8 mouse cellular contexts compared by ENCODE assay signal in genomic region chr9:8901013-8901646, GRCm38 (mm10). TPM values are rescaled to one million over a fixed set of nuclear protein-coding genes. Genes with fewer than 3 reads are reported as not detected.
A peak's percentile ranks its signal among the peaks of the same experiment; 100 is the strongest.
DNase-seq lines count a peak whose midpoint lies in the region; ATAC-seq and TF ChIP-seq lines count a peak whose summit lies in the region.

No protein-coding gene starts in this region.

- TF ChIP-seq EP300 in liver, embryonic 14.5 days (IDR thresholded peaks at IDR 0.05; ENCODE audit: low read depth) = no peak

- H3K4me3 ChIP-seq in kidney, adult 2 months (ENCODE audit: insufficient read depth, low read depth, low read length) = peak overlapping the region; percentile 53
- peak overlapping the region; percentile 41 for H3K4me3 ChIP-seq in kidney, postnatal 0 days (replicated peaks; ENCODE audit: low read depth, low read length)
- H3K4me3 ChIP-seq in liver, embryonic 14.5 days (ENCODE audit: insufficient read depth in 1 of 2, low read depth in 2 of 2, low read length in 2 of 2) = peak overlapping the region; percentile 7 to 10; a peak in 2 of 4 replicates

- H3K4me2 ChIP-seq in kidney, postnatal 0 days (ENCODE audit: low read length) = peak overlapping the region; percentile 93
- peak overlapping the region; percentile 42 for H3K4me2 ChIP-seq in liver, embryonic 14.5 days (ENCODE audit: low read depth)

- no peaks in the 10 kb centered on the region for H3K27me3 ChIP-seq in kidney, adult 2 months (replicated peaks; ENCODE audit: control insufficient read depth, insufficient read depth, low read length)
- no peaks in the 10 kb centered on the region for H3K27me3 ChIP-seq in kidney, postnatal 0 days (ENCODE audit: insufficient read depth, low read length)
- peaks cover 28% of the 10 kb centered on the region for H3K27me3 ChIP-seq in liver, embryonic 14.5 days (ENCODE audit: control insufficient read depth, insufficient read depth, low read length)

- no peak overlapping the region for H3K27ac ChIP-seq in kidney, adult 2 months (ENCODE audit: insufficient read depth, low read depth, low read length)
- H3K27ac ChIP-seq in kidney, postnatal 0 days = no peak overlapping the region
- no peak overlapping the region for H3K27ac ChIP-seq in liver, embryonic 14.5 days

- under 1% methylated on average over 36 of the region's 36 CpGs for WGBS in kidney, adult 2 months
- under 1% methylated on average over 35 of the region's 36 CpGs for WGBS in kidney, postnatal 0 days
- WGBS in liver, embryonic 14.5 days (ENCODE audit: insufficient replicate concordance) = 1% methylated on average over 35 of the region's 36 CpGs

- peak; percentile 11 for DNase-seq in kidney, adult 2 months
- no peak for DNase-seq in kidney, adult 8-10 months
- DNase-seq in cerebellum, postnatal 36 days = peak; percentile 18 to 27
- DNase-seq in frontal cortex, postnatal 36 days (ENCODE audit: low spot score in 2 of 2) = peak; percentile 34 to 45
- peak; percentile 36 for DNase-seq in kidney, postnatal 0 days (ENCODE audit: low spot score)
- DNase-seq in liver, embryonic 14.5 days (ENCODE audit: low read depth in 3 of 3, low spot score in 3 of 3) = no peak
- peak; percentile 5 for DNase-seq in ovary, adult 18-20 months (ENCODE audit: low spot score)
- DNase-seq in T-cell, adult 2 months (ENCODE audit: low spot score) = no peak

- no peak for TF ChIP-seq POLR2A in kidney, adult 2 months (IDR thresholded peaks at IDR 0.05; ENCODE audit: low read depth, low read length)

- peak; percentile 52 for ATAC-seq in kidney, postnatal 0 days (replicated peaks; ENCODE audit: low FRiP score, low read depth)
- ATAC-seq in liver, embryonic 14.5 days (ENCODE audit: insufficient read depth) = no peak

- no peak for TF ChIP-seq CTCF in kidney, adult 2 months (conservative IDR thresholded peaks at IDR 0.05; ENCODE audit: insufficient read depth, insufficient read length, low read depth, low read length)
- TF ChIP-seq CTCF in kidney, postnatal 0 days (IDR thresholded peaks at IDR 0.05; ENCODE audit: low read depth) = no peak
- TF ChIP-seq CTCF in liver, embryonic 14.5 days (IDR thresholded peaks at IDR 0.05; ENCODE audit: low read depth) = no peak

- H3K9me3 ChIP-seq in kidney, postnatal 0 days (replicated peaks; ENCODE audit: low read length) = no peaks in the 10 kb centered on the region
- H3K9me3 ChIP-seq in liver, embryonic 14.5 days (ENCODE audit: control insufficient read depth, low read length) = no peaks in the 10 kb centered on the region

- H3K4me1 ChIP-seq in kidney, adult 2 months (ENCODE audit: control insufficient read depth, insufficient read depth, low read length) = no peaks in the 10 kb centered on the region
- H3K4me1 ChIP-seq in kidney, postnatal 0 days (replicated peaks; ENCODE audit: insufficient read depth, low read length) = peaks cover 15% of the 10 kb centered on the region; the same call in 1 of the 2 replicates
- H3K4me1 ChIP-seq in liver, embryonic 14.5 days (replicated peaks; ENCODE audit: control insufficient read depth in 2 of 2, insufficient read depth in 2 of 2, low read length in 1 of 2) = no peaks in the 10 kb centered on the region

- H3K9ac ChIP-seq in kidney, postnatal 0 days (ENCODE audit: low read depth, low read length) = peak overlapping the region; percentile 38; the same call in 1 of the 2 replicates
- no peak overlapping the region for H3K9ac ChIP-seq in liver, embryonic 14.5 days (replicated peaks)

- H3K36me3 ChIP-seq in kidney, adult 2 months (ENCODE audit: control insufficient read depth, insufficient read depth, low read length) = no peaks in the 10 kb centered on the region
- no peaks in the 10 kb centered on the region for H3K36me3 ChIP-seq in kidney, postnatal 0 days (ENCODE audit: insufficient read depth, low read length)
- H3K36me3 ChIP-seq in liver, embryonic 14.5 days (replicated peaks; ENCODE audit: control insufficient read depth, insufficient read depth, low read depth) = no peaks in the 10 kb centered on the region

RNA-seq across cellular contexts. Expression of gene Pgr, which starts 1.5 kb away (rescaled TPM):
- polyA plus RNA-seq in kidney, adult 2 months (2012; rRNA removed) = 0.41 and 0.58 TPM in 2 replicates
- polyA plus RNA-seq in kidney, postnatal 0 days (2015; fragmentation: Nextera tagmentation; extraction: Ambion mirVana) = 0.97 and 1.0 TPM in 2 replicates
- under 0.01 TPM in 1 of 2 replicates, not detected in the other for polyA plus RNA-seq in liver, embryonic 14.5 days (2012; rRNA removed)
- polyA plus RNA-seq in liver, embryonic 14.5 days (2014; fragmentation: Nextera tagmentation; extraction: Ambion mirVana) = not detected in 2 replicates

Comparison
In these comparisons a context has a peak if more than half of its experiments do, and no peak if none do; other contexts are left out.
1. DNase-seq: peak in kidney, adult 2 months (single experiment), cerebellum, postnatal 36 days (2 of 2), frontal cortex, postnatal 36 days (2 of 2), kidney, postnatal 0 days (single experiment) and ovary, adult 18-20 months (single experiment); none in kidney, adult 8-10 months (0 of 2), liver, embryonic 14.5 days (0 of 3) and T-cell, adult 2 months (single experiment).
2. Peak in every context shown above with its lines, with median percentiles within 50 percentile points of each other: H3K4me3 ChIP-seq.